Mouse (Mus musculus): Measurements from ENCODE around the gene Fam83g. TPM values are rescaled to one million over a fixed set of nuclear protein-coding genes. Genes with fewer than 3 reads are reported as not detected.

Fam83g gene
- polyA plus RNA-seq, 1 experiment from 2014 or later, result 3.7 TPM

DNA sequence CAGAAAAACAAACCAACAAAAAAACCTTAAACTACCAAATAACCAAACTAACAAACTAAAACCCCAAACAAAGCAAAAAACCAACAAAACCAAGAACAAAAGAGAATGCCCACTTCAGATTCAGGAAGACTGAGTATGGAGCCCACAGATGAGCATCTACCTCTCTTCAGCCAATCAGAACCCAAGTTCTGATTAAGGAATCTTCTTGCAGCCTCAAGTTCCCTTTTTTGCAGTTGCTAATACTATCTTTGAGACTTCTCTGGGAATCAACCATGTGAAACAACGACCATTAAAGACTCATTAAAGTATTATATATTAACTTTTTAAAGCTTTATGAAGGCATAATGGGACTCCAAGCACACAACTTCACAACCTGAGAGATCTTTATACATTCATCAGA, 53.4 kb downstream of the Fam83g start:
- Histone ChIP-seq H3K36me3 (ENCODE audit: control insufficient read depth, insufficient read depth, low read length) (peaks cover 96% of the 10 kb centered on the region), H3K4me1 (ENCODE audit: control insufficient read depth, insufficient read depth, low read length) (no peaks in the 10 kb centered on the region), H3K9me3 (ENCODE audit: control insufficient read depth, low read length) (no peaks in the 10 kb centered on the region), H3K9ac (ENCODE audit: low read depth, low read length) (no peak overlapping the region), H3K27ac (replicated peaks; ENCODE audit: low read depth, low read length) (no peak overlapping the region), H3K27me3 (replicated peaks; ENCODE audit: control insufficient read depth, insufficient read depth, low read length) (no peaks in the 10 kb centered on the region), H3K4me3 (ENCODE audit: low read depth, low read length) (no peak overlapping the region), H3K4me2 (ENCODE audit: low read depth, low read length) (no peak overlapping the region)
- ATAC-seq (ENCODE audit: low read depth) (no peak), DNase-seq (ENCODE audit: low spot score) (no peak)
- WGBS, result 88% methylated on average over 1 of the region's 1 CpGs

- no peak for ATAC-seq (ENCODE audit: low read depth)
- WGBS, result 94% methylated on average over 1 of the region's 1 CpGs
These were observed 56.6 kb downstream of the Fam83g start for GRCm38 (mm10) chr11:61740500-61740899.

GRCm38 (mm10) chr11:61743768-61744167, 59.9 kb downstream of the Fam83g start:
- DNase-seq (ENCODE audit: low spot score) (no peak), ATAC-seq (ENCODE audit: low read depth) (no peak)
- Histone ChIP-seq H3K4me1 (ENCODE audit: control insufficient read depth, insufficient read depth, low read length) (no peaks in the 10 kb centered on the region), H3K27ac (replicated peaks; ENCODE audit: low read depth, low read length) (no peak overlapping the region), H3K4me3 (ENCODE audit: low read depth, low read length) (no peak overlapping the region), H3K27me3 (replicated peaks; ENCODE audit: control insufficient read depth, insufficient read depth, low read length) (no peaks in the 10 kb centered on the region), H3K9ac (ENCODE audit: low read depth, low read length) (no peak overlapping the region), H3K4me2 (ENCODE audit: low read depth, low read length) (no peak overlapping the region), H3K9me3 (ENCODE audit: control insufficient read depth, low read length) (no peaks in the 10 kb centered on the region), H3K36me3 (ENCODE audit: control insufficient read depth, insufficient read depth, low read length) (peaks cover 87% of the 10 kb centered on the region)
- WGBS, result 78% methylated on average over 3 of the region's 3 CpGs

More at GRCm38 (mm10) chr11:61740500-61740899, 56.6 kb downstream of the Fam83g start:
- H3K4me1 ChIP-seq (ENCODE audit: control insufficient read depth, insufficient read depth, low read length), result no peaks in the 10 kb centered on the region
- DNase-seq (ENCODE audit: low spot score), result no peak
- H3K27me3 ChIP-seq (replicated peaks; ENCODE audit: control insufficient read depth, insufficient read depth, low read length), result no peaks in the 10 kb centered on the region
- H3K9me3 ChIP-seq (ENCODE audit: control insufficient read depth, low read length), result no peaks in the 10 kb centered on the region
- H3K4me2 ChIP-seq (ENCODE audit: low read depth, low read length), result no peak overlapping the region
- no peak overlapping the region for H3K4me3 ChIP-seq (ENCODE audit: low read depth, low read length)
- H3K36me3 ChIP-seq (ENCODE audit: control insufficient read depth, insufficient read depth, low read length), result peaks cover 95% of the 10 kb centered on the region
- no peak overlapping the region for H3K27ac ChIP-seq (replicated peaks; ENCODE audit: low read depth, low read length)
- H3K9ac ChIP-seq (ENCODE audit: low read depth, low read length), result no peak overlapping the region

DNA sequence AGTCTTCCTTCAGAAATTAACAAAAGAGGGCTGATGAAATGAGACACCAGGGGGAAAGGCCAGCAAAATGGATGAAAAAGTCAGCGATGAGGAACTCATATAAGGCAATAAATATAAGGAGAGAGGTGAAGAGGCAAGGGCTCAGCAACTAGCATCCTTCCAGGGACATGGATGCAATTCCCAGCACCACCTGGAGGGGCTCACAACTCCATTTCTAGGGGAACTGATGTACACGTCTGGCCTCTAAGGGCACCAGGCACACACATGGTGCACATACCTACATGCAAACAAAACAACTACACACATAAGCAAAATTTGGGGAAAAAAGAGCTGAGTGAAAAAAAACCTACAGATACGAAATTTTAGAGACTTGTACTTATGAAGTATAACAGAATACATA, 60.6 kb downstream of the Fam83g start:
- Histone ChIP-seq H3K4me3 (ENCODE audit: low read depth, low read length) (no peak overlapping the region), H3K36me3 (ENCODE audit: control insufficient read depth, insufficient read depth, low read length) (peaks cover 81% of the 10 kb centered on the region), H3K27ac (replicated peaks; ENCODE audit: low read depth, low read length) (no peak overlapping the region), H3K4me1 (ENCODE audit: control insufficient read depth, insufficient read depth, low read length) (no peaks in the 10 kb centered on the region), H3K4me2 (ENCODE audit: low read depth, low read length) (no peak overlapping the region), H3K9me3 (ENCODE audit: control insufficient read depth, low read length) (no peaks in the 10 kb centered on the region), H3K9ac (ENCODE audit: low read depth, low read length) (no peak overlapping the region), H3K27me3 (replicated peaks; ENCODE audit: control insufficient read depth, insufficient read depth, low read length) (no peaks in the 10 kb centered on the region)
- DNase-seq (ENCODE audit: low spot score) (no peak), ATAC-seq (ENCODE audit: low read depth) (no peak)
- WGBS, result 62% methylated on average over 3 of the region's 3 CpGs

DNA sequence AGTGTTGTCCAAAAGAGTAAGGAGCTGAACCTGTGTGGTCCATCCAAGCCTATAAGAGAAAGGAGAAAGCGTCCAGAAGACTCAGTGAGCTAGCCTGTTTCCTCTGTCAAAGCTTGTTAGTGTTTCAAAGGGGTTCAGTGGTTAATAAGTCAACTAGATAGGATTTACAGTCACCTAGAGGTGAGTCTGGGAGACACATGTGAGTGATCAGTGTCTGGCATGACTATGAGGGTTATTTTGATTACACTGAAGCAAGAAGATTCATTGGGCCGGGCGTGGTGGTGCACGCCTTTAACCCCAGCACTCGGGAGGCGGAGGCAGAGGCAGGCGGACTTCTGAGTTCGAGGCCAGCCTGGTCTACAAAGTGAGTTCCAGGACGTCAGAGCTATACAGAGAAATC, 61.9 kb downstream of the Fam83g start:
- no peaks in the 10 kb centered on the region for H3K9me3 ChIP-seq (ENCODE audit: control insufficient read depth, low read length)
- peaks cover 77% of the 10 kb centered on the region for H3K36me3 ChIP-seq (ENCODE audit: control insufficient read depth, insufficient read depth, low read length)
- WGBS, result 92% methylated on average over 9 of the region's 9 CpGs

GRCm38 (mm10) chr11:61747161-61747560, 63.3 kb downstream of the Fam83g start:
- H3K4me3 ChIP-seq (ENCODE audit: low read depth, low read length), result no peak overlapping the region
- H3K4me1 ChIP-seq (ENCODE audit: control insufficient read depth, insufficient read depth, low read length), result no peaks in the 10 kb centered on the region
- no peak overlapping the region for H3K27ac ChIP-seq (replicated peaks; ENCODE audit: low read depth, low read length)
- no peak overlapping the region for H3K4me2 ChIP-seq (ENCODE audit: low read depth, low read length)
- H3K27me3 ChIP-seq (replicated peaks; ENCODE audit: control insufficient read depth, insufficient read depth, low read length), result no peaks in the 10 kb centered on the region
- no peak for ATAC-seq (ENCODE audit: low read depth)
- 67% methylated on average over 3 of the region's 3 CpGs for WGBS
- H3K36me3 ChIP-seq (ENCODE audit: control insufficient read depth, insufficient read depth, low read length), result peaks cover 77% of the 10 kb centered on the region
- no peaks in the 10 kb centered on the region for H3K9me3 ChIP-seq (ENCODE audit: control insufficient read depth, low read length)
- peak; percentile 5 for DNase-seq (ENCODE audit: low spot score)
- H3K9ac ChIP-seq (ENCODE audit: low read depth, low read length), result no peak overlapping the region

More for the DNA sequence above, 61.9 kb downstream of the Fam83g start:
- ATAC-seq (ENCODE audit: low read depth), result no peak
- no peak overlapping the region for H3K27ac ChIP-seq (replicated peaks; ENCODE audit: low read depth, low read length)
- no peak overlapping the region for H3K4me2 ChIP-seq (ENCODE audit: low read depth, low read length)
- no peaks in the 10 kb centered on the region for H3K27me3 ChIP-seq (replicated peaks; ENCODE audit: control insufficient read depth, insufficient read depth, low read length)
- H3K4me3 ChIP-seq (ENCODE audit: low read depth, low read length), result no peak overlapping the region
- H3K4me1 ChIP-seq (ENCODE audit: control insufficient read depth, insufficient read depth, low read length), result no peaks in the 10 kb centered on the region
- H3K9ac ChIP-seq (ENCODE audit: low read depth, low read length), result no peak overlapping the region
- DNase-seq (ENCODE audit: low spot score), result no peak

DNA sequence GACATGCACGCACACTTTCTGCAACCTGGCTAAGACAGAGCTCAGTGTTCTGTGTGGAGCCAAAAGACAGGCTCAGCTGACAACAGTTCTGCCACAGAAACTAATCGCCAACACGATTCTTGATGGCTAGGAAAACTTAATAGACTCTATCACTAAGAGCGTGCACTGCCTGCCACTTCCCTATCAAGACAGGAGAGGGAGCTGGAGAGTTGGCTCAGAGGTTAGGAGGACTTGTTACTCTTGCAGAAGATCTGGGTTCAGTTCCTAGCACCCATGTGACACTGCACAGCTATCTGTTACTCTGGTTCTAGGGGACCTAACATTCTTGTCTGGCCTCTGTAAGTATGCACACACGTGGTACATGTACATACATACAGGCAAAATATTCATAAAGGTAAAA, 67.7 kb downstream of the Fam83g start:
- H3K36me3 ChIP-seq (ENCODE audit: control insufficient read depth, insufficient read depth, low read length), result peaks cover 76% of the 10 kb centered on the region
- H3K4me2 ChIP-seq (ENCODE audit: low read depth, low read length), result no peak overlapping the region
- 85% methylated on average over 5 of the region's 5 CpGs for WGBS
- H3K9ac ChIP-seq (ENCODE audit: low read depth, low read length), result no peak overlapping the region
- no peak overlapping the region for H3K27ac ChIP-seq (replicated peaks; ENCODE audit: low read depth, low read length)
- ATAC-seq (ENCODE audit: low read depth), result no peak
- no peak overlapping the region for H3K4me3 ChIP-seq (ENCODE audit: low read depth, low read length)
- no peaks in the 10 kb centered on the region for H3K4me1 ChIP-seq (ENCODE audit: control insufficient read depth, insufficient read depth, low read length)
- no peak for DNase-seq (ENCODE audit: low spot score)
- H3K27me3 ChIP-seq (replicated peaks; ENCODE audit: control insufficient read depth, insufficient read depth, low read length), result no peaks in the 10 kb centered on the region
- H3K9me3 ChIP-seq (ENCODE audit: control insufficient read depth, low read length), result no peaks in the 10 kb centered on the region

GRCm38 (mm10) chr11:61757151-61757550, 73.3 kb downstream of the Fam83g start:
- H3K4me1 ChIP-seq (ENCODE audit: control insufficient read depth, insufficient read depth, low read length), result peaks cover 6% of the 10 kb centered on the region
- H3K36me3 ChIP-seq (ENCODE audit: control insufficient read depth, insufficient read depth, low read length), result peaks cover 54% of the 10 kb centered on the region
- no peak overlapping the region for H3K4me3 ChIP-seq (ENCODE audit: low read depth, low read length)
- no peak overlapping the region for H3K27ac ChIP-seq (replicated peaks; ENCODE audit: low read depth, low read length)
- no peak overlapping the region for H3K4me2 ChIP-seq (ENCODE audit: low read depth, low read length)
- ATAC-seq (ENCODE audit: low read depth) (no peak), DNase-seq (ENCODE audit: low spot score) (no peak)
- 89% methylated on average over 2 of the region's 2 CpGs for WGBS
- H3K27me3 ChIP-seq (replicated peaks; ENCODE audit: control insufficient read depth, insufficient read depth, low read length), result no peaks in the 10 kb centered on the region
- H3K9me3 ChIP-seq (ENCODE audit: control insufficient read depth, low read length), result no peaks in the 10 kb centered on the region
- H3K9ac ChIP-seq (ENCODE audit: low read depth, low read length), result no peak overlapping the region

All from embryonic facial prominence, embryonic 14.5 days (tissue).